Mouse (Mus musculus) adrenal gland, postnatal 36 days (tissue): ENCODE measurements around the gene Draxin. TPM values are rescaled to one million over a fixed set of nuclear protein-coding genes. Genes with fewer than 3 reads are reported as not detected.

Source experiments
- DNase-seq, 2 experiments: peaks; one replicate each; pipeline ENCODE4 v3.0.0; 2021; ENCODE audit warnings: mixed read lengths in 1 of 2
- total RNA-seq, 2 experiments: library from RNA; stranded (reverse); gene quantifications; 2 replicates each; pipeline ENCODE4 v1.2.3; 2021

Gene Draxin
- total RNA-seq, 2 experiments from 2014 or later, result 0.10 to 0.20 TPM

DNA sequence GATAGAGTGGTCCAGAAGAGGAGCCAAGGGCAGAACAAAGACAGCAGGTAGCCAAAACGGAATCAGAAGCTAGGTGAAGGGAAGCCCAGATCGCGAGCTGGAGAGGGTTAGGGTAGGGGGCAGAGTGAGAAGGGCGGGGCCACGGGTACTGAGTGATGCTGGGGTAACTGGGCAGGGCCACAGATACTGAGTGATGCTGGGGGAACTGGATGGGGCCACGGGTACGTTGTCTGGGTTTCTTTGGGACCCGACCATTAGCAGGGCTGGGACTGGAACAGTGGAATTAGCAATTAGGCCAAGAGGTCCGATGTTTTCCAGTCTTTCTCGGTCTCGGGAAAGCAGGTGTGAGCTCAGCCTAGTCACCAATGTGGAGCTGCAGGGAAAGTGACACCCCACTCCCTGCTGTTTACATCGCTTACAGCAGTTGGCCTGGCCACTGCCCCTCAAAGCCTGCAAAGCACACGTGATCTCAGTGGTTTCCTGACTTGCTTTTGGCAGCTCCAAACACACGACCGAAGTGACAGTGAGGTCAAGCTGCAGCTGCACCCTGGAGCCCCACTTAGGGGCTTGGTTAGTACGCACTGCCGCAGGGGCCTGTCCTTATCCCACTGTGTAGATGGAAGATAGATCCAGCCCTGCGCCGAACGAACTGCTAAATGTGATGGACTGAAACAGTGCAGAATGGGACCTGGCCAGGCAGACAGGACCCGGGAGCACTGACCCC lies 47.2 kb downstream of the Draxin start:
- DNase-seq, result peak in 1 of 2 experiments; percentile 56

DNA sequence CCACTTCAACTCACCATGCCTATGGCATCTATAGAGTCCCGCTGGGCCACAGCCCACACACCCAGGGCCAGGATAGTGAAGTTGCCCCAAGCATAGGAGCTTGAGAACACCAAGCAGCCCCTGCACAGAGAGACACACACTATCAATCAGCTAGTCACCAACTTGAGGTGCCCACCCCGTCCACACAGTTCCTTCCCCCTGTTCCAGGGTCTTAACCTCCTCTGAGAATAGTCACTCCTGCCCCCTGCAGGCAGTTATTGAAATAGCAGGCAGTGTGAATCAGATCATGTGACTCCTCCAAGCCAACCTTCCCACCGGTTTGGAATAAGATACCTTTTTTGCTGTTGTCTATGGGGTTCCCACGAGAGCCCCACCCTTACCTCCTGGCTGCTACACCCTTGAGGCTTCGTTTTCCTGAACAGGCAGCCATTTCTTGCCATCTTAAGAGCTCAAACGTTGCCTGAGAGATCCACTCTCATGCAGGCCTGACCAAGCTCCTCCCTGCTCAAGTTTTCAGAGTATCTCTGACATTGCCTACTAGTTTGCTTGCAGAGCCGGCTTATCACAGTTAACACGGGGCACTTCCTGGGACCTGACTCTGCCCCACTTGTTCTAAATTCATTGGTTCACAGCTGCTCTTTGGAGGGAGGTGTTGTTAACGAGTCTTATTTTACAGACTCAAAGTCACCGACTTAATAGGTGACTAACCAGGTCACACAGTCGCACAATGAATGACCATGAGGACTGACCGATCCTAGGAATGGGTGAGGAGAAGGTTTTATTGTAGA lies 48.0 kb downstream of the Draxin start:
- peak; percentile 52 to 58 for DNase-seq

DNA sequence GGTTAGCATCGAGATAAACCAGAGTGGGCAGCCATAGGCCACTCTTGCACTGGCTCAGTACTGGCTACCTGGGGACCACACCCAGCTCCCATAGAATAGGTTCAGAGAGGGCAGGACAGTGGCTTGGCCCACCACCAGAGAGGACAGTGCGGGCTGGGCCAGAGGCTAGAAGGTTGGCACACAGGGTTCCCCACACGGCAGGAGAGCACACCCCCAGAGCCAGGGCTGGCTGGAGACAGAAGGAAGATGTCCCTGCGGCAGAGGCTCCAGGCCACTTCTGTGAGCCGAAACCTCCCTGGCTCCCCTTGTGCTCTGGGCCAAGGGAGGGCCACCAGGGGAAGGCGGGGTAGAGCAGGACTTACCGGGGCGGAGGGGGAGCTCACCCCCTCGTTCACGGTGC lies 49.3 kb downstream of the Draxin start:
- DNase-seq, result no peak

DNA sequence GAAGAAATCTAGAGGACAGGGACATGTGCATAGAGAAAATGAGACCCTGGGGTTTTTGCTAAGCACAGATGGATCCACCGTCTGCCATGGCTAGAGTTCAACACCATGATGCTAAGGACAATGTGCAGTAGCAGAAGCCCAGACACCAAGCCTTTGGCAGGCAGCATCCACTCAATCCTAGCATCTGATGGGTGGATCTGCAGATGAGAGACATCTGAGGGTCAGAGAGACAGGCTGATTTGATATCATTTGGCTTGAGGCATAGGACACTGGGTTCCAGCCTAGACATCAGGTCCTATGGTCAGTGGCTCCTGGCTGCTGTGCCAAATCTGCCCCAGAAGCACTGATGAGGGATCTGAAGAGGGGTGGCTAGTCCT lies 49.9 kb downstream of the Draxin start:
- no peak for DNase-seq

DNA sequence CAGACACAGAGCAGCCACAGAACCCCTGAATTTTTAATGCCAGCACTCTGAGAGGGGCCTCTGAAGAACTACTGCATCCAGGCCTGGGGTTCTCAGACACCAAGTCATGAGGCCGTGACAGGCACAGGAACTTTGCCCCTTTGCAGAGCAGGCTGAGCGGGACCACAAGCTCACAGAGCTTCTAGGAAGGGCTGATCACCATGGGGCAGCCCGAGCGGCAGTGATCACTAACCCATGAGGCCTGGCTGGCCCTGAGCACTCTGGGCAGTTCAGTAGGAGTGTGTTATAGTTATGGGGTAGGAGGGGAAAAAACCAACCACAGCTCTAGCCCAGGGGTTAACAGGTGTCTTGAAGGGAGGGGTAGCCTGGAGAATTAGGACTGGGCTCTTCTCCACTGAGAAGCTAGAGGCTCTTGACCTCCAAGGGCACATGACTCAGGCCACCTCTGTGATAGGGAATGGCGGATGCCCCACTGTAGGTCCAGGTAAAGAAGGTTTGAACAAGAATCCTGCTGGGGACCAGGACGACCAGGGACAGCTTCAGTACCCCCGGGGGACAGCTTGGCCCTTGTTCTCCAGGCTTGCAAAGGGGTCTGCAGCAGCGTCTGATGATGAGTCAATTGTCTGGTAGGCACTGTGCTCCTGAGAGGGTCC lies 50.4 kb downstream of the Draxin start:
- DNase-seq, result no peak

DNA sequence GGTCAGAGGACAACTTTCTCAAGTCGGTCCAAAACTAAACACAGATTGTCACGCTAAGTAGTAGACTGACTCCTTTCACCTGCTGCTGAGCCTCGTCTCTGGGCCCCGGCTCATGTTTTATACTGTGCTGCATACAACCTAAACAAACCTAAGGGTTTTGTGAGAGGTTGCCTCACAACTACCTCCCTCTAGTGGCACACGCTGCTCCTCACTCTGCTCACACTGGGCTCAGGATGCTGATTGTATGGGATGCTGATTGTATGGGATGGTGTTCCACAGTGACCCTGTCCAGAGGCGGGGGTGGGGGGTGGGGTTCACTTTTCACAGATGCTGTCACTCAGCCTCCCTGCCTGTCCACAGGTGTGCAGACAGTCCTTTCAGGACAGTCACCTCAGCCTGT lies 51.3 kb downstream of the Draxin start:
- DNase-seq, result no peak

DNA sequence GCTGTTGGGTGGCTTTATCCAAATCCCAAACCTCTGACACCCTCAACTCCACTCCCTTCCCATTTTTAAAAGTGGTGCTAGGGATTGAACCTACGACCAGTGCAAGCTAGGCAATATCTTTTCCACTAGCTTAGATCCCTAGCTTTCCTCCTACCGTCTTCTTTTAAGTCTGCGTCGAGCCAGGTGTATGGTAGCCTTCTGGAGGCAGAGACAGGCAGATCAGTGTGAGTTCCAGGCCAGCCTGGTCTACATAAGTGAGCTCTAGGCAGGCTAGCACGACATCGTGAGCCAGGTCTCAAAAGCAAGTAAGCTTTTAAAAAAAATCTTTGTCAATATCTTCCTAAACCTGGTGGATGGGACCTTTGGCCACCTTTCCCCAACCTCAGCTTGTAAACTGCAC lies 54.6 kb downstream of the Draxin start:
- DNase-seq, result no peak

DNA sequence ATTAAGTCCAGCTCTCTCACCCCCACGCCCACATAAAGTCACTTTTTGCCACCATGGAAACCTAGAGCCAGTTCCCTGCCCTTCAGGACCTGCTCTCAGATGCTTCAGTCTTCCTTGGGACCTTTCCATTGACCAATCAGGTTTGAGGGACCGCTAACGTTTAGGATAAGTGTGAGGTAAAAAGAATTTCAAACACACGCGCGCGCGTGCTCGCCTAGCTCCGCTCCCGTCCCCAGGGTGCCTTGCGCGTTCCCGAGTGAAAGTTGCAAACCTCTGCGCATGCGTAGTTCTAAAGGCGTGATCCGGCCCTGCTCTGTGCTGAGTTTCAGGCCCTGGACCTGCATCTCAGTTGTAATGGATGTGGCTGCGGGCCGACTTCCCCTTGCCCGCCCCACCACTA lies 55.2 kb downstream of the Draxin start:
- DNase-seq, result peak; percentile 85 to 86

DNA sequence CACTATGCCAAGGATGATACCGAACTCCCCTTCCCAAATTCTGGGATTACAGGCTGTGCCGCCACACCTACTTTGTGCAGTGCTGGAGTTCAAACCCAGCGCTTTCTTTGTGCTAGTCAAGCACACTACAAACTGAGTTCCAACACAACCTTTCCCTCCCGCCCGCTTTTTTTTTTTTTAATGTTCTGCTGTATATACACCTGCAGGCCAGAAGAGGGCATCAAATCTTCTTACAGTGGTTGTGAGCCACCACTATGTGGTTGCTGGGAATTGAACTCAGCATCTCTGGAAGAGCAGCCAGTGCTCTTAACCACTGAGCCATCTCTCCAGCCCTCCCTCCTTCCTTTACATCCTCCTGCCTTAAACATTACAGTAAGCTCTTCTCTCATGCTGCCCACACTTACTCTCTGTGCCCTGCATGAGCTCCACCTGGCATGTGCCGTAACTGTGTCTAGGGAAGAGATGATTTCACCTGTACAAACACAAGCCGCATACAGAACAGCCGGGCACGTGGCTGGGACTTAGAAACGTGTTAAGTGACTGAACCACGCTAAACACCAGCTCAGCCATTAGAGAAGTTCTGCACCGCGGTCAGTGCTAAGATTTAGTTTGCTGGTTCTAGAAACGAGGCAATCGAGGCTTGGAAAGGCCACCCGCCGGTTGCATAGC lies 55.8 kb downstream of the Draxin start:
- no peak for DNase-seq

DNA sequence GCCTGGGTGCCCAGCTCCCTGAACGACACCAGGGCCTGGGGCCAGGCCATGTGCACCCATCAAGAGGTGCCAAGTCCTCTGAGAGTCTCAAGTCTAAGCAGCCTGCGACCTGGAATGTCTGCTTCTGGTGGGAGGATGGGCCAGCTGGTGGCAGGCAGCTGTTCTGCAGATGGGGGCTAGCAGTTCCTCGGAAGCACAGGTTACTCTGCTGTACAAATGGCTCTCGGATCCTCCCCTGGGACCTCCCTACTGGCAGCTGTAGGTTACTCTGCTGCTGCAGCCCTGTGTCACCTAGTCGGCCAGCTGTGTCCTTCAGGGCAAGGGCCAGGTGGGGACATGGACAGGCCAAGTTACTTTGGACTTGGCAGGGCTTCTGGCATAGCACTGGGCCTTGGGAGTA lies 59.0 kb downstream of the Draxin start:
- DNase-seq, result no peak

DNA sequence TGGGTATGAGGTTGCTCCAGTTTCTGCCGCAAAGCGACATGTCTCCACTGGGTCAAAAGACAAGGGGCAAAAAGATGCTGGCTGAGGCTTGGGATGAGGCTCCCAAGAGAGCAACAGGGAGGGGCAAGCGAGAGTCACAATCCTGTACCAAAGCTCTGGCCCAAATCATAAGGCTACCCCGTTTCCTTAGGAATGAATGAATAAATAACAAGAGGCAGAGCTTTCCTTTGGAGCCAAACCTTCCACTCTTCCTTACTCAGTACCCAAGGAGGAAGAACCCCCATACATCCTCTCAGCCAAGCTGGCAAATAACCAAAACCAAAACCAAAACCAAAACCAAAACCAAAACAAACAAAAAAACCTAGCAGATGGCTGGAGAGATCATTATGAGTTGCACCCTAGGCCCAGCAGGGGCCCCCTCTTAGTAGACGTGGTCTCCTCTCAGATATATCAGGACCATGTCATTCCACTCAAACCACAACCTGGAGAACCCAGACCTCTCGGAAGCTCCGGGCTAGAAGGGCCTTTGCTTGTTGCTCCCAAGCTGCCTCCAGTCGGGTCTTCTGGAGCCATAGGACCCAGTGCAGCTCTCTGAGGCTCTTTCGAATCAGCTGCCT lies 60.8 kb downstream of the Draxin start:
- DNase-seq, result no peak

DNA sequence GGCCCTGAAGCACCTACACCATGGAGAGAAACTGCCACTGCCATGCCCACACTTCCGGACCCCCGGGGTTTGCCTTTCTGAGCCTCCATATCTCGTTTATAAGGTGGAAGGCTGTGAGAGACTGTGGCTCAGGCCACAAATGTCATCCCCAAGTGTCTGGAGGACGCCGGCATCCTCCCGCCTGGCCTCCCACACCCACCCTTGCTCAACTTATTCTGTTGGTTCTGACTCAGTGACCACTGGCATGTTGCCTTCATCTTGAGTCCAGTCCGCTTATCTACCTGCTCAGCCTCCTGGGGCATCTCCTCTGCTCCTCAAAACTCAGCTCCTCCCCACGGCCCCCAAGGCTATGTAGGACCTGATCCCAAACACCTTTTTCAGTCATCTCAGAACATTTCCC lies 63.2 kb downstream of the Draxin start:
- no peak for DNase-seq

DNA sequence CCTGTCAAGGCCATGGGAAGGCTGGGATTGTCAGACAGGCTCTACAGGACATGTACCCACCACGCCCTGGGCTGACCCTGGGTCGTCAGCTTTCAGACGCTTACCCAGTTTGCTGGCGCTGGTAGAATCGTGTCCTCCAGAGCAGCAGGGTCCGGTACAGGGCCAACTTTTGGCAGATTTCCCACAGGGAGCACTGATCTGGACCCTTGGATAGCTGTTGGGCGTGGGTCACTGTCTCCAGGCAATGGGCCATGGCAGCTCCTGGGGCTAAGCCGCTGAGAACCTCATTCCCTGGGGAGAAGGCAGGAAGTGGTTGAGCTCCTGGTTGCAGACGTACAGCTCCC lies 64.1 kb downstream of the Draxin start:
- peak; percentile 47 to 61 for DNase-seq

DNA sequence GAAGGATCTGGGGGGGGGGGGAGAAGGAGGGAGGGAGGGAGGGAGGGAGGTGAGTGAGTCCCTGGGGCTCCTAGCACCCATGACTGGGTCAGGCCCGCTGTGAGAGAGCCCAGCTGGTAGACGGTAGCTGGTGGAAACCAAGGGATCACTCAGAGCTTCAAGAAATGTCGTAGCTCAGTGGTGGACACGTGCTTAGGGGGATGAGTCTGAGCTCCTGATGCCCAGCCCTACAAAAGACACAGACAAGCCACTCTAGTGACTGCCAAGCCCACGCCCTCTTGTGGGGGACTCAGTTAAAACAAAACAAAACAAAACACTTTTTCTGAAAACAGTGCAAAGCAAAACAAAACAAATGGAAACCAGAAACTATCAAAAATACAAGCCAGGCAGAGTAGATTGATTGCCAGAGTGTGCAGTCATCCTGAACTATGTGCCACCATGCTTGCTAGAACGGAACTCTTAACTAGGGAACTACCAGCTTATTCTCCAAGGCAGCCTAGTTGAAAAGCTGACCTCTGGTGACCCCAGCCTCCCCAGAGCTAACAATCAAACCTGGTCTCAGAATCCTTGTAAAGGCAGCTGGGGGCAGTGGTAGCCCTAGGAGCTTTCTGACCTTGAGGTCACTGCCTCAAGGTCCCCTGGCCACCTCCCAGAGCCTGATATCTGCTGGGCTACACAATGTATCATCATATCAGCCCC lies 64.6 kb downstream of the Draxin start:
- DNase-seq, result no peak

DNA sequence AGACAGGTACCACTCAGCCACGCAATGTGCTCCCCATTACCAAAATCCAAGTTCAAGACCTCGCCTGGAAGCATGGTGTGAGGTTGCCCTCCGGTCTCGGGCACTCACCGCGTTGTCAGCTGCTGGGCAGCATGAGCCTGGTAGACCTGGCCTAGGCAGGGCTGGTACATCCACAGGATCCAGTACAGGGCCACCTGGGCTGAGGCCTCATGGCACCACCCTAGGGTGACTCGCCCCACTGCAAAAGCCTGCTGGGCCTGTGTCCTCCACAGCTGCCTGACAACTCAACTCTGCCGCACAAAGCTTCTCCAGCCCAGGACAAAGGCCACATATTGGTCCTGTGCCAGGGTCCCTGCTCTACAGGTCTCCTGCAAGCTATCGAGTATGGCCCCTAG lies 69.4 kb downstream of the Draxin start:
- DNase-seq, result no peak

DNA sequence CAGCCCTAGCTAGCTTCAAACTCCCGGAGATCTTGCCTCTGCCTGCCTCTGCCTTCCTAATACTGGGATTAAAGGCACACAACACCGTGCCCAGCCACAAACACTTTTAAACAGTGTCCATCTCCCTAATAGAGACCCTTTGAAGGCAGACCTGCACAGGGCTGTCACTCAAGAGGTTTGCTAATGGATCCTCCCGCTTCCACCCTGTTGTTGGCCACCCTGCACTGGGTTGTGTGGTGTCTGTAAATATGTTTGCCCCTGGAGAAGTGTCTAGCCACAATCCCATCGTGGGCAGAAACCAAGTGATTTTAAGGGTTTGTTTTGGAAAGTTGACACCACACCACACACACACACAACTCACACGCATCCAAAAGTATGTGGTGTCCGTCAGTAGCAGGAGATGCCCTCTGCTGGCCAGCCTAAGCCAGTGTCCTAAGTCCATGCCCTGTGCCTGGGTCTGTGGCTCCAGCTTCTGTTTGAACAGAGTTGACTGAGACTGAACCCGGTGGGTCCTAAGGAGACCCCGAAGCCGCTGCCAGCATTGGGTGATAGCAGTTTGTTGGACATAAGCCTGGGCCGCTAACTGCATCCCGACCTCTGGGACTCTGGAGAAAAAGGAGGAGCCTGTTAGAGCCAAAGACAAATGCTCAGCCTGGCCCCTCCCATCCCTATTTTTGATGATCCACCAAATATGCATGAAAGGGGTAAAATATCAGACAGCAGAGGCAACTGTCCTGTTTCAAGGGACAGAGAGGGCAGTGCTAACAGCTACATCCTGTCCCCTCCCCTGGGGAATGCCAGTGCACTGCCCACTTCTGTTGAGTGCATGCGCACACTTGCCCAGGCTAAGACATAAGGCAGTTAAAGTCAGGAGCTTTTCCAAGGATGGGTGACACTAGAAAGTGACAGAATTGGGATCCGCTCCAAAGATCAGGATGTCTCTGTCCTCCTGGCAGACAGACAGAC lies 70.1 kb downstream of the Draxin start:
- peak; percentile 65 to 72 for DNase-seq

DNA sequence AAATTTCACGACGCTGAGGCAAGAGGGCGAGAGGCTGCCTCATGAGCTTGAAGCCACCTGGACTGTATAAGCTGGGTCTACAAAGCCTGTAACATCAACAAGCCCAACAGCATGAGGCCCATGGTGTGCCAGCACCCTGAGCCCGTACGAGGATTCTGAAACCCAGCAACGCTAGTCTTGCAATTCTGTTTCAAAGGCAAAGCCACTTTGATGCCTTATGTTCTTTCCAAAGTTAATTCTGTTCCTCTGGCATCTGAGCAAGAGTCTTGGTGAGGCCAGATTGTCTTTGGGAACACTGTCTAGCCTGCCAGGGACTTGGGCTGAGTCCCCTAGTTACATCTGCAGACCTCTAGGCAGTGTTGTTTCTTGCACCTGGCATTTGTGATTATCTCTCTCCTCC lies 71.5 kb downstream of the Draxin start:
- no peak for DNase-seq

DNA sequence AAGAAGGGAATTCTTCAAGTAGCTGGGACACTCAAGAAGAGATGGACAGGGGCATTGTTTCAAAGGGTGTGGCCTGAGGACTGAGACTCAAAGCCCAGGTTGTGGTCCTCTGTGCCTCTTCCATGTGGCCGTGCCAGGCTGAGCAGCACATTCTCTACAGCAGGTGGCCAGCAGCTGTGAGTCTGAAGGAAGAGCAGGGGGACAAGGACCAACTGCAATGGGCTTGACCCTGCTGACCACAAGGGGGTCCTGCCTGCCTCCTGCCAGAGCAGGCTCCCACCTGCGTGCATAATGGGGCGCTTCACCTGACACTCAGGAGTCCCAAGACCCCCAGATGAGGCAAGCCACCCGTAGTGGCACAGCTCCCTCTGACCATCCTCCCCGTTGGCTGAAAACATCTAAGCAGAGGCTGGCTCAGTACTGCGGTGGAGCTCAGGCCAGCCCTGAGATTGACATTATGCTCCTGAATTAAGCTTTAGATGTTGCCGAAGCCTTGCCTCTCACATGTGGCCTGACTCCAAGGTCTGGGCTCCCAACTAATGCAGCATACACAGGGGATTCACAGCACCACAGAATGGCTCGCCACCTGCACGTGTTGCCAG lies 72.2 kb downstream of the Draxin start:
- DNase-seq, result no peak

DNA sequence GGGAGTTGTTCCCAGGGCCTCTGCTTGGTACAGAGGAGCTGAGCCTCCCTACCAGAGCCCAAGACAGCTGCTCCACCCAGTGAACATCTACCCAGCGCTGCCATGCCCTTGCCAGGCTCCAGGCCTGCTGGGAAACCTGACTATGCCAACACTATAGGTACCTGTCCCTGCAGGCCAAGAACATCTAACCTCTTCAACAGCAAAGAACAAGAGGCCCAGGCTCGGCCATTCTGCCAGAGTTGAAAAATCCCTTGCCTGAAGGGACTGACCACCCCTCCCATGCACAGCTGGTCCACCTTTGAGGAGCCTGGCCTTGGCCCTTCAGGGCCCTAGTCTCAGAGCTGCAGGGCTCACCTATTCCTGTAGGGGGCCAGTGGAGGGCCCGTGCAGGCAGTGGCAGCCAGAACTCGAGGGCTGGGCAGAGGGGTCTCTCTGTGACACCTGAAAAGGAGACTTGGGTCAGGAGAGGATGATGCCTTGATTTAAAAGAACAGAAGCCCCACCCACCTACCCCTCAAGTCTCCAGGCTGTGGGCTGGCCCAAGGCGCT lies 72.8 kb downstream of the Draxin start:
- DNase-seq, result no peak

DNA sequence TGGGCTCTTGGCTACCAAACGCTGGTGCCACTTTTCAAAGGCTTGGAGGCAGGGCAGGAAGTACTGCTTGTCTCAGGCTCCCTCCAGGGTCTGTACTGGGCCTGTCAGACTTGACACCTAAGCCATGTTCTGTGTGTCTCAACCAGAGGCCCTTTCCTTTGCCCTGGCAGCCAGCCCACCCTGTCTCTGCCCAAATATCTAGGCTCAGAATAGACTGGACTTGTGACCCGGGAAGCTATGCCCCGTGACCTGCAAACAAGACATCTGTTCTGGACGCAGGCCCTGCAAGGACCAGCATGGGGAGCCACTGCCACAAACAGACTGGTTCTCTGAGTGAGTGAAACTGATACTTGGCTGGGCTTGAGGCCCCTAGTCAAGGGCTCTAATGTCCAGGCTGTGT lies 73.7 kb downstream of the Draxin start:
- DNase-seq, result peak in 1 of 2 experiments; percentile 69
